Mouse (Mus musculus): ENCODE measurements around the gene Ropn1.
A peak's percentile ranks its signal among the peaks of the same experiment; 100 is the strongest.

The Ropn1 gene

DNA sequence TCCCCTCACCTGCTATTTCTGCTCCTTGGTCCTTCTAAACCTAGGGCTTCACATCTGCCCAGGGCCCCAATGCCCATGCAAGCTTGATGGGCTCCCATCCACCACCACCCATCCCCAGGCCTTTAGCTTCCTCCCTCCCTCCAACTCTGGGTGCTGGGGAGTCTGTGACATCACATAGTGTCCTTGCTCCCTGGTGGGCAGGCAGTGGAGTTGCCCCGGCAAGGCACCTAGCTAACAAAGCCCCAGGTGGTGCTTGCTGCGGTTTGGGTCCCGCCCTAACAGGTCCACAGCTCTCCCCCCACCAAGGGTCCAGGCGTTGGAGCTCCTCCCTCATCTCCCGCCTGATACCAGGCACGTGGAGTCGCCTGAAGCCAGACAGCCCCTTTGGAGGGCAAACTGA lies at the start of gene Ropn1:
Gene Ropn1, plus strand, starts transcription at position 301 of the 400 bp plus-strand sequence.
- DNase-seq, result no peak

DNA sequence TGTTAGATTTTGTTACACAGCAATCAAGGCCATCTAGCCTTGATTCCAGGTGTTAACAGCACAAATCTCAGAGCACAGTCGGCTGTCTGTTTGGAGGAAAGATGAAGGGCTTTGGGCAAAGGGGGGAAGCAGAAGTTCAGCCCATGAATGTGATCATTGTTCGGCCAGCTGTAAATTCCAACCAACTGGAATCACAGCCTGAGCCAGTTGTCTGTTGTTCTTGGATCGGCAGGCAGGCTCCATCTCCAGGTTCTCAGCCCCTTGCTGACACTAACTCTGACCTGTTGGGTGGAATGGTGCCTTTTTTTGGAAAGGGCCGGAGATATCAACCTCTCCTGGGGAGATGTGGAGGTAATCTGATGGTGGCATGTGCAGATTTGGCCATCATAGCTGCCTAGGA lies 47.8 kb upstream of the Ropn1 start:
- DNase-seq, result no peak

DNA sequence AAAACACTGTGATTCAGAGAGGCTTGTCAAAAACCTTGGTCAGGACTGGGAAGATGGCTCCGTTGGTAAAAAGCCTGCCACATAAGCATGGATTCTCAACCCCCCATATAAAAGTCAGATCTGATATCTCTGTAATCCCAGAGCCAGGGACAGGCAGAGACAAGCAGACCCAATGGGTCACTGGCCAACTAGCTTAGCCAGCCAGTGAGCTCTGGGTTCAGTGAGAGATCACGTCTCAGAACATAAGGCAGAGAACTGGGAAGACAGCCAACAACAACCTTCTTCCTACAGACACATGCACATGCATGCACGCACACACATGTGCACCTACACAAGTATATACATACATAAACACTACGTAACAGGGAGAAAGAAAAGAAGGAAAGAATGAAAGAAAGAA lies 46.6 kb upstream of the Ropn1 start:
- DNase-seq, result no peak

DNA sequence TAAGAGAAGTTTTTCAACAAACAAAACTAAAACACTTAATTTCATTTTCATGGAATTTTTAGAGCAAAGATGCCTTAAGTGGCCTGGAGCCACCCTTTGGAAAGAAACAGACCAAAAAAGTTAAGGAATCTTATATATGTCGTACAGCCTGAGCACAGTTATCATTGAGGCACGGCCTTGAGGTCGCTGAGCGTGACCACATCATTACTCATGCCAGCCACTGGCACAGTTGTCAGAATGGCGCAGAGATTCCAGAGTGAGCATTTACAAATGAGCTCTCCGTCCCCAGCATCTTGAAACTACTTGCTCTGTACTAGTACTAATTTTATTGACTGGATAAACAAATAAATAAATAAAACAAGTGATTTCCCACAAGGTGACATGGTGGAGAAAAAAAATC lies 45.9 kb upstream of the Ropn1 start:
- no peak for DNase-seq

DNA sequence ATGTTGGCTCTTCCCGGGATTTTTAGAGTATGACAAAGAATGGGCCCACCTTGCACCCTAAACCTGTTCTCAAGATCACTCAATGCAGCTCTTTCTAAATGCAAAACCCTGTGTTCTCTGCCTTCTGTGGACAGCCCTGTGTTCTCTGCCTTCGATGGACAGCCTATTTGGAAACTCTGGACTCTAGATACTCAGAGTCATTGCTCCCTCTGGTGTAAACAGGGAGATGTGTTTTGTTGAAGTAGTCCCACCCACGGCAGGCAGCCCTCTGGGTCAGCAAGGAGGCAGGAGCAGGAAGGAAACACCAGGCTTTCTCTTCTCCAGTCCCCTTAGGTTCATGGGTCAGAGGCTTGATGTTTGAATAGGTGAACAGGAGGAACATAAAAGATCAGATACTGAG lies 44.0 kb upstream of the Ropn1 start:
- DNase-seq, result no peak

DNA sequence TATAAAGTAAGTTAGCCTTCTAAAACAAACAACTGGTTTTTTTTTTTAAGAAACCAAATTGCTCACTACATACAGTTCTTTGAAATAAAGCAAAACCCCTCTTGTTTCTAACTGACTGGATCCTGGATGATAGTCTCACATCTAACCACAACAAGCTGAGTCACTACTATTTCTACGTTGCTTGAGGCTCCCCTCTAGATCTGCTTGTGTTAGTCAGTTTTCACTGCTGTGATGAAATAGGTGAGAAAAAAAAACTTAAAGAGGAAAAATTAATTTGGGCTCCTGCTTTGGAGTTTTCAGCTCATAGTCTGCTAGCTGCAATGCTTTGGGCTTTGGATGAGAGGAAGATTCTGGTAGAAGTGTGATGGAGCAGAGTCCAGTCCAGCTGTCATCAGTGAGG lies 39.6 kb upstream of the Ropn1 start:
- no peak for DNase-seq

DNA sequence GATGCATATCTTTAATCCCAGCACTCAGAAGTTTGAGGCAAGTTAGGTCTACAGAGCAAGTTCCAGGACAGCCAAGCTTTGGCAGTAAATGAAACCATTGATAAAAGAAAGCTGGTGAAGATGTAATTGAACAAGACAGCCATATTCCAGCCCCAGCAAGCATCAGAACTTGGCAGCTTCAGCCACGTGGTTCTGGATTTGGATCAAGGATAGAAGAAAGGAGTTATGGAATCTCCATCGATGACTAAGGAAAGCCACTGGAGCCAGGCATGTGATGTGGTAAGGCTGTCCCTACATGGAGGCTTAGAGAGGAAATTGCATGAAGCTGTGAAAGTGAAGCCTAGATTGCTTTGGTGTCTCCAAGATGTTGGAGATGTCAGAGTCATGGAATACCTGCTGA lies 35.7 kb upstream of the Ropn1 start:
- no peak for DNase-seq

DNA sequence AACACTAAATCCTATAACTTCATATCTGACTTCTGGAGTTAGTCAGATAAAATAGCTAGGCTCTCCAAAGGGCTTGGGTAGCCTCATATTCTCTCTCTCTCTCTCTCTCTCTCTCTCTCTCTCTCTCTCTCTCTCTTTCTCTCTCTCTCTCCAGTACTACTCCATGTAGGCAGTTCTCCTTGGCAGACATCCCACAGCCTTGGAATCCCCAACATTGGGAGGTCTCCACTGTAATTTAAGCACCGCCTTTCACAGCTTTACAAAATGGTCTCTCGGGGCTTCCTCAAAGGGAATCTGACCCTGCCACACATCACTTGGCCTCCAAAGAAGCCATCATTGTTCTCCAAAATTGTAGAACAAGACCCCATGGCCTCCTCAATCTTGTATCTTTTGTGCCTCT lies 22.1 kb upstream of the Ropn1 start:
- no peak for DNase-seq

DNA sequence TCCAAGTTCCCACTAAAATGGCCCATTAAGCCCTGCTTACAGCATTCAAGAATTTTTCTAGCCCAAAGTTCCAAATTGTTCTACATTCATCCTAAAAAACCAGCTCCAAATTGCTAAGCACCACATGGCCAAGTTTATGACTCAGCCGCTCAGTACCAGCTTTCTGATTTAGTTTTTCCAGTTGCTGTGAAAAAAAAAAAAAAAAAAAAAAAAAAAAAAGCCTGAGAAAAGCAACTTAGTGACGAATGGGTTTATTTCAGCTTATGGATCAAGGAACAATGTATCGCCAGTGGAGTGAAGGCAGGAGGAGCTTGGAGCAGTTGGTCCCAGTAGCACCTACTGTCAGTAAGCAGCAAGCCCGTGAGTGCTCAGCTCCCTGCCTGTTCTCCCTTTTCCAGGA lies 21.3 kb upstream of the Ropn1 start:
- DNase-seq, result no peak

DNA sequence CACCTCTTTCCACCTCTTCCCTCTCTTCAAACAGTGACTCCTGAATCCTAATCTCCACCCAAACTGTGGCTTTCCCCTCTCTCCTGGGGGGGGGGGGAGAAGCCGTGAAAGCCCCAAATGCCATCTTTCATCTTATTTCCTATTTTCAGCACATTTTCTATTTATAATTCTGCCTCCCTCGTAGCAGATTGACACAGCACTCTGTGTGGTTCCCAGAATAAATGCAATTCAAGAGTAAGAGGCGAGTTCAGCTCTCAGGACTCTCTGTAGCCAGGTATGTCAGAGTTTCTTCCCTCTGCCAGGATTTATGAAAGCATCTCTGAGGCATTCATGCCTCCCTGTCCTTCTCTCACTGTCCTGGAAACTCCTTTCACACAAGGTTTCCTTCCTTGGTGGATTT lies 14.2 kb upstream of the Ropn1 start:
- no peak for DNase-seq

DNA sequence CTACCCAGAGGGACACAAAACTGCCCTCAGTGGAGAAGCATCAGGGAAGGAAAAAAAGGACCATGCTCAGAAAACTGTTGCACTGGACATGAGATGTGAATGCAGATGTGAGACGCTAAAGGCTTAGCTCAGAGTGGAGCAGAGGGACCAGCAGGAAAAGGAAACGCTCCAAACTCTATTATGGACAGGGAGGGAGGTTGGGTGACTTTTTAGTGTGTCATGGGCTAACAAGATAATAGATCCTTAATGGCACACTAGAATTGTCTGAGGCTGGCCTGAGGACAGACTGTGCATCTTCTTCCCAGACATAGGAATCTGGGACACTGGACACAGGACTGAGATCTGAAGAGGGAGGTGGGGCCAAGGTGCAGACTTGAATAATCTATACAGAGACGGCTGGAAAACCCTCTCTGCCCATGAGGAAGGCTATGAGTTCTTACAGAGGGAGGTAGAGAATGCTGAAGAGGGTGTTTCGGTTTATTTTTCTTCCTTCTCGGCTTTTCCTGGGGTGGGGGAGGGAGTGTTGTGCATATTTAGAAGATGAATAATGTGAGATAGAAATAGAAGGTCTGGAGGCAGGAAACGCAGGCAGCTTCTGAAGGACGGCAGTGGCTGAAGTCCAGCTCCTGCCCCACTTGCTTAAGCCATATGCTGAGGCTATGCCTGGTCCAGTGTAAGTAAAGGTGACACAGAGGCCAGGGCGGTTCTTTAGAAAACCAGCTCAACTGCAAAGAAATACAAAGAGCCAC lies 6.0 kb upstream of the Ropn1 start:
- no peak for DNase-seq

DNA sequence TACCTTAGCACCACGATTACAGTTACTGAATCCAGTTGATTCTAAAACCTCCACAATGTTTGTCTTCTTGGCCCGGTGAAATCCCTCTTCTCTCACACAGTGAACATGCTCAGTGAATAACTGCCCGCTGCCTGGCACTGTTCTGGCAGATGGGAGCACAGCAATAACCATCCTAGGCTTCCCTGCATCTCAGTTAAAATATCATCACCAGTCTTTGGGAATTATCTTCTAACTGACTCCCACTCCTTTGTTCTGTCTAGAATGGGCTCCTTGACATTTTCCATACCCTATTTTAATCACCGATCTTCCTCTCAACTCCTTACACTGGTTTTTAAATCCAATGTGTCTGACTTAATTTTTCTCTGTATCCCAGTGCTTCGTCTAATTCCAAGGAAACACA lies 3.3 kb downstream of the Ropn1 start:
- no peak for DNase-seq

DNA sequence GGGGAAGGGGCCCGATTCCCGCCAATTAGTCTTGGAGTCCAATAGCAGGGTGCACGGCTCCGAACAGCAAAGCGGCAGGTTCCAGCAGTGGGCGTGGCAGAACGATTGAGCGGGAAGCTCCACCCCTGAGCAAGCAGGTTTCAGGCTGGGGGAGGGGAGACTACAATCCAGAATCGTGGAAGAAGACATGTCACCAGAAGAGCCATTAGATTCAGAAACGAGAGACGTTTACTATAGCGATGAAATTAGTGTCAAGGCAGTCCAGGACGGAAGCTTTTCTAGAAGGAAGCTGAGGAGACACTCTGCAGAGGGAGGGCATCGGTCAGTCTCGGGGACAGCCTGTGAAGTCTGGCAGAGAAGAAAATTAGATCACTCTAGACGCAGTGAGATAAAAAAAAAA lies 7.8 kb downstream of the Ropn1 start:
- DNase-seq, result peak in 1 of 2 experiments; percentile 3

DNA sequence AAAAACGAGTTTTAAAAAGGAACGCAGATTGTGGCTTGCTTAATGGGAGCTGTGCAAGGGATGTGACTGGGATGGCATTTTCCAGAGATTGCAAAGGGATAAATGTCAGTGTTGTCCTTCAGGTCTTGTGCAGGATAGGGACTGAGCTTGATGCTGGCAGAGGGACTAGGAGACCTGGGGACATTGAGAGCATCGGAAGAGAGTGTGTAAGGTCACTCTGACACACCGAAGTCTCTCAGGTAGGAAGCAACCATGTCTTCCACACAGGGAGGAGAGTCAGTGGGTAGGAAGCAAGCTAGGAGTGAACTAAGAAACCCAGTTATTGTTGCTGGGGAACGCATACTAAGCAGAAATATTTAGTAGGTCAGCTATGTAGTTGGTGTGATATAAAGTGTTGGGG lies 8.3 kb downstream of the Ropn1 start:
- no peak for DNase-seq

DNA sequence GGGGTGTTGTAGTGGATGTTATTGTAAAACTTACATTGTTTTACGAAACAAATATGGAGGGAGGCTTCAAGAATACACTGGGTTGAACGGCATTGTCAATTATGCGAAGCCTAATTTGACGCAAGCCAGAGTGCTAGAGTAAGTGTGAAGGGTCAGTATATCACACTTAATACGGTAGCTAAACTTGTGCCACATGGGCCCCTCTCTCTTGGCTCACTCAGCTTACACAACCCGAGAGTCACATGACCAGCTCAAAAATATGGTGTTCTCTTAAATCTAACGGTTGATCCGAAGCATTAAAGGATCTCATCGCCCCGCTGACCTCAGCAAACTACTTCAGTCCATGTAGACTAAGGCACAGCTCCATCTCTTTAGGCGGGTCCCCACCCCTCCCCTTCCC lies 8.7 kb downstream of the Ropn1 start:
- DNase-seq, result no peak

DNA sequence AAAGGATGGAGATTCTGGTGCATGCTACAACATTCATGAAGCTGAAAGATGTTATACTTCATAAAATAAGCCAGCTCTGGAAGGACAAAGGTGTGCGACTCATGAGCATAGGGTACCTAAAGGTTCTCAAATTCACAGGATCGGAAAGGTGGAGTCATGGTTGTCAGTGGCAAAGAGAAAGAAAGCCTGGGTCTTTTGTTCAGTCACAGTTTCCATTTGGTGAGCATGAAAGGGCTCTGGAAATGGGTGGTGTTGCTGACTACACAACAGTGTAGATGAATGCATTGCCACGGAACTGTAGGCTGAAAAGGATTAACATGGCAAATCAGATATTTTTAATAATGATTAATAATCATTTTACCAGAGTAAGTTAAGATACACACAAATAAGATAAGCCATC lies 14.8 kb downstream of the Ropn1 start:
- DNase-seq, result no peak

DNA sequence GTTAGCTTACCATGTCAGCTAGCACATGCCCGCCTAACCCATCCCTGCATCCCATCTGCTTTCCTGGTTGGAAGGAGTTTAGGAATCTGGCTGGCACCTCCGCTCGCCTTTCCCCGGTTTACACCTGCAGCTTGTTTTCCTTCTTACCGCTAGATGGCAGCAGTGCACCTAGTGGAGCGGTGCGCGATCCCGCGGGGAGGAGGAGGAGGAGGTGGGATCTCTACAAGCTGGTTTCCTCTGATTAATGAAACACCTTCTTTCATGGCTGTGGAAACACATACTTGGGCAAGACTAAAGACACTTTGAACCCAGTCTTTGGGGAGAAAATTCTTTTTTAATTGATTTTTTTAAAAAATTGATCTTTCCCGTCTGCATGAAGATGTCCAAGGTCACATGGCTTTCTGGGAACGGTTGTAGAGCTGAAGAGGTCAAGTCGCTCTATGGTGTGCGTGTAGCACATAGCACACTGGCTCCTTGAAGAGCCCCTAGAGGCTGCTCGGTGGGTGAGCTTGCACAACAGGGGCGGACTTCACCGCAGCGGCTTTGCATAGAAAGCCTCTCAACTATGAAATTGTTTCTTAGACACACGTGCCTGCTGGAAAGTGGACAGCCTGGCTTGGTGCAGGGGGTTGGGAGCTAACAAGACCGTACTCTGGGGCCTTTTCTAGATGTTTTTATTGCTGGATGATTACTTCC lies 17.5 kb downstream of the Ropn1 start:
- peak; percentile 69 for DNase-seq

DNA sequence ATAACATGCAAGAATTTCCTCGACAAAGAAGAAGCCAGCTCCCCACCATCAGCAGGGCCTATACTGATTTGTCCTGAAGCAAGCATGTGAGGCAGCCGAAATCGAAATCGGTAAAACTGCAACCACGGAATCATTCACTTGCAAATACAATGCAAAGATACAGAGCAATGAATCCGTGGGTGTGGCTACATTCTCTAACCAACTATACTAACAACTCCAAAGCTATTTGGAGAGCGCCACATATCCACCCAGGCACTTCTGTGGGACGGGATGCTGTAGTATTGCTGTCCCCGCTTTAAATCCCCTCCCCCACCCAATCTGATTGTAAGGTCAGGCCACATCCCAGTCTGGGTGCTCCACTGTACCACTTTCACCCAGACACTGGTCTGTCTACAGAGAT lies 18.6 kb downstream of the Ropn1 start:
- no peak for DNase-seq

DNA sequence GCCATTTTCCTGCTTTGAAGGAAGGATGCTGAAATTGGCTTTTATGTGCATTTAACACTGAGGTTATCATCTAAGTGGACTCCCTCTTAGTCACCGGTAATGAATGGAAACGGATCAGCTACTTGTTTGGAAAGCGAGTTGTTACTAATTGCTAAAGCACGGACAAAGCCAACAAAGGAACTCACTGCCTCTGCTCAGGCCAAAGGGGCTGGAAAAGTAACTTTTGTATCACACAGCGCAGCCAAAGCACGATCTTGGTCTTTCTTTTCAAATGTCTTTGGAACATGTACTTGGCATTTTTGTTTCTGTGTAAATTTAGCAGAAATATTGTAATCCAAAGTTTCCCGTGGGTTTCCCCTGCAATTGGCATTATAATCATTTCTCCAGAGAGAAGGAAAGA lies 22.2 kb downstream of the Ropn1 start:
- no peak for DNase-seq

DNA sequence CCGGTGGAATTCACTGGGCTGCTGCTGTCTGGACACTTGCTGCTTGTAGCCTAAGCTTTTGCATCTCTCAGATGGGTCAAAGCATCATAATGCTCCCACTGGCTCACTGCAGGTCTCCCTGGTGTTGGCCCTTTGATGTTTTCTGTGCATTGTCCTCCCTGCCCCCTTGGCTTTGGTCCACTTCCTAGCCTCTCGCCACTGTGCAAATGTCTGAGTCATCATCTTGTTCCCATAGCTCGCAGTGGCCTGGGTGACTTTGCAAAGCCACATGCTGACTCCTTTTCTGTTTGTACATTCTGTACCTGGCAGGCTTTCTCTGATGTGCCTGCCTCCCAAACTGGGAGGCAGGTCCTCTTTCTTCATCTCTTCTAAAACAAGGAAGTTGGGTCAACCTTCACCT lies 23.1 kb downstream of the Ropn1 start:
- no peak for DNase-seq

DNA sequence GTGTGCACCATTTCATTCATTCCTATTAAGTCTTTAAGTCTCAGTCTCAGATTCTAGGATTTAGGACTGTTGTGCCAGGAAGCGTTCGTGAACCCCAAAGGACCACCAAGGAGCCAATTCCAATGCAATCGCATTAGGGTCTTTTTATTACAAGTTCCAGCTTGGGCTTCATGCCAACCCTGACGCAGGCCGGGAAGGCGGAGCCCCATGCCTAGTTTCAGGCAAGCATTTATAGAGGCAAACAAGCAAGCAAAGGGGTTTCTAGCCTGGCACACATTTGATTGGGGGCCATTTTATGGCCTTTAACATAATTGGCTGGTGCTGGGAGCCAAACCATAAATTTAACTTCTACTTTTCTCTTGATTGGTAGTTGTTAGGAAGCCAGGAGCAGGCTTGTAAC lies 24.6 kb downstream of the Ropn1 start:
- DNase-seq, result no peak

DNA sequence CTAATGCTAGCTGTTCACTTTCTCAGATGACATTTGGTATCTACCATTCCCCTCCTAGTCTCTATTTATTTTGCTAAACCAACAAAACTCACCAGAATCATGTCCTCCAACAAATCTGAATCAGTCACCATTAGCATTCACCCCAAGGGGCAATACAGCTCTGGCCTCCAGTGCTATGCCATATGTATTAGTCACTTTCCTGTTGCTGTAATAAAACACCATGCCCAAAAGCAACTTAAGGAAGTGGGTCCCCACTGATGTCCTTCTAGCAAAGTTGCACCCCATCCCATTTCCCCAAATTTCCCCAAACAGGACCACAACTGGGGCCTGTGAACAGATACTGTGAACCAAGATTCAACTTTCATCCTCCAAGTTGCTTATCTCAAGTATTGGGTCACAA lies 32.1 kb downstream of the Ropn1 start:
- no peak for DNase-seq

DNA sequence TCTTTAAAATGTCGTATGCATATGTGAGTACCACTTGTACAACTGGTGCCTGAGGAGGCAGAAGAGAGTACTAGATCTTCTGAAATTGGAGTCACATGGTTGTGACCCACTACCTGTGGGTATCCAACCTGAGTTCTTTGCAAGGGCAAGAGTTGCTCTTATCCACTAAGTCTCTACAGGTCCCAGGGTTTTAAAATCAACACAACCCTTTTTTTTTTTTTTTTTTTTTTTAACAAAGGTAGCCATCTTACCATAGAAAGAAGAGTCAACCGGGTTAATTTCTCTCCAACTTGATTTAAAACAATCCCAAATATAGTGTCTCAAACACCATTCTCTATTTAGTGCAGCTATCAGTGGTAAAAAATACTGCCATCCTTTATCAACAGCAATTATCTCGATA lies 40.2 kb downstream of the Ropn1 start:
- DNase-seq, result no peak

DNA sequence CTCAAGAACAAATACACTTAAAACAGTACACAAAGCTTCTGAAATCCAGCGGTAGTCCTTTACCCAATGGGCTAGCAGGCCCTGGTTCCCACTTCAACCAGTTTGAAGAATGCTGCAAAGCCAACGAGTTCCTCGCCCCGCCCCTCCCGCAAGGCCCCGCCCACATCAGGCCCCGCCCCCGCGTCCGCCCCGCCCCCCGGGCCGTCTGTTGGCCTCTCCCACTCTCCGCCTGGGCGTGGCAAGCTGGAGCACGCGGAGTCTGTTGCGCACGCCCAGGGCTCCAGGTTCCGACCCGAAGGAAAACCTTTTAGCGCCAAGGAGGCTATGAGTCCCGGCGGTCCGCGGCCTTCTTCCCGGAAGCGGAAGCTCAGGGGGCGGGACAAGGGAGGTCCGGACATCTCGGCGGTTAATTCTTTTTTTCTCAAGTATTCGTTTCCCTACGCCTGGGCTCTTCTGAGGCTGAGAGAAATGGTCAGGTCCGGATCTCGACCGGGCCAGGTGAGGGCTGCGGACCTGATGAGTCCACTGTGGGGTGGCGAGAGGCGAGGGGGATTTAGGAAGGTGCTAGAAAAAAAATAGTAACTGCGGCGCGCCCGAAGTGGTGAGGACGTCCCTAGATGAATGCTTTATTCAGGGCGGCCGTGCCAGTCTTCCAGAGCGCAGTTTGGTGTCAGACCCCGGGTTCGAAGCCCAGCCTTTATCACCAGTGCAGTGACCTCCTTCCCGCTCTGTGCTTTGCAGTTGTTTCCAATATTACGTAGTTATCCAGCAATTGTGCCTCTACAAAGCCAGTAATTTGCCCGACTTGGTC lies 40.8 kb downstream of the Ropn1 start, which contains the start of gene Ccdc14:
Gene Ccdc14, plus strand, starts transcription at position 283 of the 811 bp plus-strand sequence.
- DNase-seq, result peak; percentile 76 to 79
